Mouse (Mus musculus): ENCODE results near the gene Rbm15b. TPM values are rescaled to one million over a fixed set of nuclear protein-coding genes. Genes with fewer than 3 reads are reported as not detected.

Rbm15b gene
- polyA plus RNA-seq, 1 experiment, result 10.5 TPM

DNA sequence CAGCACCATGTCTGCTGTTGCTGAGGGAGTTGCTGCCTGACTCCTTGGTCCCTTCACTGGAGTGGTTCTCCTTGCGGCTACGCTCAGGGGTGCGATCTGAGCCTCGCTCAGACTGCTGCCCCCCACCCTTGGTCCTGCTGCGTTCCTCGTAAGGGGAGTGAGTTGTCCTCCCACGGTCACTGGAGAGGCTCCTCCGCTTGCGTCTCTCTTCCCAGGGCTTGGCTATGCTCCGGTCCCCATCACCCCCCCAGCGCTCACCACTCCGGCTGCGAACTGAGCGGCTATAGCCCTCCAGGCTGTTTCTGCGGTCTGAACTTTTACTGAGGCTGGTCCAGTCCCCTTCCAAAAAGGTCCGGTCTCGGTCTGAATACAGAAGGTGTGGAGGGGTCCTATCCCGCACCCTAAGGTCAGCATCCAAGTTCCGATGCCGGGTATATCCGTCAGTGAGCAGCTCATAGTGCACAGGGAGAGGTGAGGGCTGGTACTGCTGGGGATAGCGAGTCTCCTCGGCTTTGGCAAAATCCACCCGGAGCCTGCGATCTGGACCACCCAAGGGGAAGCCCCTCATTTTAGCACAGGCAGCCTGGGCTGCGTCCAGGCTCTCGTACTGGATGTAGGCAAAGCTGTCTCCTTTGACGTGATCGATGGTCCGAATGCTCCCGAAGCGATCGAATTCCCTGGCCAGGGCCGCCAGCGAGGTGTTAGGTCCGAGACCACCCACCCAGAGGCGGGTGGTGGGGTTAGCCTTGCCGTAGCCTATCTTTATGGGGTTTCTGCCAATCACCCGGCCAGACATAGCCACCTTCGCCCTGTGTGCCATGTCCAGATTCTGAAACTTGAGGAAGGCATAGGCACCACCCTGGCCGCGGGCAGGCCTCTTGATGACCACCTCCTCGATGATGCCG lies 2.0 kb downstream of the Rbm15b start:
- H3K4me3 ChIP-seq (ENCODE audit: low read depth, low read length), result peak overlapping the region; percentile 81
- no peak for TF ChIP-seq POLR2A (IDR thresholded peaks at IDR 0.05; ENCODE audit: low read depth, low read length)
- no peak for TF ChIP-seq CTCF (IDR thresholded peaks at IDR 0.05; ENCODE audit: extremely low read depth, insufficient read length, insufficient replicate concordance, low read depth, low read length)
- H3K4me1 ChIP-seq (ENCODE audit: control insufficient read depth, insufficient read depth, insufficient read length, low read length), result peaks cover 38% of the 10 kb centered on the region
- H3K27me3 ChIP-seq (ENCODE audit: control insufficient read depth, insufficient read depth, low read length), result no peaks in the 10 kb centered on the region
- no peak overlapping the region for H3K27ac ChIP-seq (ENCODE audit: insufficient read depth, low read depth, low read length)
- WGBS, result 47% methylated on average over 44 of the region's 44 CpGs
- peaks cover 46% of the 10 kb centered on the region for H3K36me3 ChIP-seq (ENCODE audit: control insufficient read depth, insufficient read depth, low read length)

DNA sequence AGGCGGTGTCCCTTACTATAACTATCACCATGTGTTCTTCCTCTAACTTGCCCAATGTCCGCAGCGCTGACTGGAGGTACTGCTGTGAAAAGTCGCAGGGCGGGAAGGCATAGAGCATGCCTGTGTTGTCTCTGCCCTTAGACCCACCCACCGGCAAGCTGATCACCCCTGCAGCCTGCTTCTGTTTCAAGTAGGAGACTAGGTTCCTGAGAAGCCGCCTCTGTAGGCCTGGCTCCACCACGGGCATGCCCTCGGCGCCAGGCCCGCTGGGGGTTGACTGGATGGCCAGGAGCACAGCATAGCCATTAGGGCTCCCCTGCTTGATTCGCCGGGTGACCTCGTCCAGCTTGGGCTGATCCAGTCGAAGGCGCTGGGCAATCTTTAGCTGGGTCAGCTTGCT lies 2.9 kb downstream of the Rbm15b start:
- Histone ChIP-seq H3K27ac (ENCODE audit: insufficient read depth, low read depth, low read length) (no peak overlapping the region), H3K4me3 (ENCODE audit: low read depth, low read length) (peak overlapping the region; percentile 81), H3K27me3 (ENCODE audit: control insufficient read depth, insufficient read depth, low read length) (no peaks in the 10 kb centered on the region), H3K4me1 (ENCODE audit: control insufficient read depth, insufficient read depth, insufficient read length, low read length) (peaks cover 35% of the 10 kb centered on the region), H3K36me3 (ENCODE audit: control insufficient read depth, insufficient read depth, low read length) (peaks cover 43% of the 10 kb centered on the region)
- no peak for TF ChIP-seq CTCF (IDR thresholded peaks at IDR 0.05; ENCODE audit: extremely low read depth, insufficient read length, insufficient replicate concordance, low read depth, low read length)
- TF ChIP-seq POLR2A (IDR thresholded peaks at IDR 0.05; ENCODE audit: low read depth, low read length), result no peak
- 33% methylated on average over 16 of the region's 16 CpGs for WGBS

DNA sequence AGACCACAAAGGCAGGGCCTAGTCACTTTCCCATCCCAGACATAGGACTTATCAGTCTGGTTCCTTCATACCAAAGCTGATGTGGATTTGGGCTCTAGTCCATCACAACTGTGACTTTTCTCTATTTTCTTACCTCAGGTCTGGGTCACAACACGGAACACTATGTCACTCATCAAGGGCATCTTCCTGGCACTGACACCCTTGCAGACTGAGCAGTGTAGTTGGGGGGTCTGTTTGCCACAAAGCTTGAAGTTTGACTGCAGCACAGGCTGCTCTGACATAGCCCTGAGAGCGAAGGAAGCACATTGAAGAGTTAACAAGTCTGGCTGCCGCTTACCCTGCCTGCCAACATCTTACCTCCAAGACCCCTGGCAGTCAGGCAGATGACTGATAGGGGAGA lies 4.1 kb downstream of the Rbm15b start:
- TF ChIP-seq POLR2A (IDR thresholded peaks at IDR 0.05; ENCODE audit: low read depth, low read length) (no peak), CTCF (IDR thresholded peaks at IDR 0.05; ENCODE audit: extremely low read depth, insufficient read length, insufficient replicate concordance, low read depth, low read length) (no peak)
- Histone ChIP-seq H3K4me3 (ENCODE audit: low read depth, low read length) (no peak overlapping the region), H3K27ac (ENCODE audit: insufficient read depth, low read depth, low read length) (no peak overlapping the region), H3K36me3 (ENCODE audit: control insufficient read depth, insufficient read depth, low read length) (peaks cover 42% of the 10 kb centered on the region), H3K27me3 (ENCODE audit: control insufficient read depth, insufficient read depth, low read length) (no peaks in the 10 kb centered on the region), H3K4me1 (ENCODE audit: control insufficient read depth, insufficient read depth, insufficient read length, low read length) (peaks cover 28% of the 10 kb centered on the region)
- 92% methylated on average over 3 of the region's 3 CpGs for WGBS

- Histone ChIP-seq H3K4me3 (ENCODE audit: low read depth, low read length) (no peak overlapping the region), H3K36me3 (ENCODE audit: control insufficient read depth, insufficient read depth, low read length) (peaks cover 37% of the 10 kb centered on the region), H3K27me3 (ENCODE audit: control insufficient read depth, insufficient read depth, low read length) (no peaks in the 10 kb centered on the region), H3K27ac (ENCODE audit: insufficient read depth, low read depth, low read length) (no peak overlapping the region), H3K4me1 (ENCODE audit: control insufficient read depth, insufficient read depth, insufficient read length, low read length) (peaks cover 24% of the 10 kb centered on the region)
- WGBS, result 51% methylated on average over 4 of the region's 4 CpGs
- TF ChIP-seq POLR2A (IDR thresholded peaks at IDR 0.05; ENCODE audit: low read depth, low read length) (no peak), CTCF (IDR thresholded peaks at IDR 0.05; ENCODE audit: extremely low read depth, insufficient read length, insufficient replicate concordance, low read depth, low read length) (no peak)
Observed at GRCm38 (mm10) chr9:106882176-106882575, 5.1 kb downstream of the Rbm15b start.

DNA sequence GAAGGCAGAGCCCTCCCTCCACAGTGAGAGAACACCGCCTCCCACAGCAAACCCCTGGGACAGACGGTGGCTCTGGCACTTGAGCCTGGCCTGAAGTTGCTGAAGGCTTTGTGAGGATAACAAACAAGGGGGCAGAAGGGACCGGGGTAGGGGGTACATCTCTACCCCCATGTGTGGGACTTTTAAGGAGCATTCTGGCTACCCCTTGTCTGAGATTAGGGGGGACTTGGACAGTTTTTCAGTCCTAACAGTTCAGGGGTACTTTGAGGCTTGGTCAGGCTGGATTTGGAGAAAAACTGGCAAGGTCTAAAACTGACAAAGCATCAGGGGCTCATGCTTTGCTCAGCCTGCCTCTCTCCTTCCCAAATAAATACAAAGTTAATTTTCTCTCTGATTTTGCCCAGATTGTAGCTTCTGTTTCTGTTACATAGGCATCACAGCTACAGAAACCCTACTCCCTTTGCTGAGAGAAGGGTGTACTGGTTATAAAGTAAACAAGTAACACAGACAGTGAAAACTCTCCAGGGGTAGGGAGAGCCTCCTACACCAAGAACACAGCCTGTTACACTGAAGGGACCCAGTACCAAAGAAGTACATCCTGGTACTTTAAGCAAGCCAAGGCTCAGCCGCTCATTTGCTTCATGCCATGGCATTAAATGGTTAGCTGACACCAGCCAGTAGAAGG lies 6.0 kb downstream of the Rbm15b start:
- Histone ChIP-seq H3K27ac (ENCODE audit: insufficient read depth, low read depth, low read length) (no peak overlapping the region), H3K4me1 (ENCODE audit: control insufficient read depth, insufficient read depth, insufficient read length, low read length) (peaks cover 24% of the 10 kb centered on the region), H3K36me3 (ENCODE audit: control insufficient read depth, insufficient read depth, low read length) (peaks cover 43% of the 10 kb centered on the region), H3K4me3 (ENCODE audit: low read depth, low read length) (no peak overlapping the region), H3K27me3 (ENCODE audit: control insufficient read depth, insufficient read depth, low read length) (no peaks in the 10 kb centered on the region)
- 64% methylated on average over 4 of the region's 4 CpGs for WGBS
- TF ChIP-seq CTCF (IDR thresholded peaks at IDR 0.05; ENCODE audit: extremely low read depth, insufficient read length, insufficient replicate concordance, low read depth, low read length) (no peak), POLR2A (IDR thresholded peaks at IDR 0.05; ENCODE audit: low read depth, low read length) (no peak)

DNA sequence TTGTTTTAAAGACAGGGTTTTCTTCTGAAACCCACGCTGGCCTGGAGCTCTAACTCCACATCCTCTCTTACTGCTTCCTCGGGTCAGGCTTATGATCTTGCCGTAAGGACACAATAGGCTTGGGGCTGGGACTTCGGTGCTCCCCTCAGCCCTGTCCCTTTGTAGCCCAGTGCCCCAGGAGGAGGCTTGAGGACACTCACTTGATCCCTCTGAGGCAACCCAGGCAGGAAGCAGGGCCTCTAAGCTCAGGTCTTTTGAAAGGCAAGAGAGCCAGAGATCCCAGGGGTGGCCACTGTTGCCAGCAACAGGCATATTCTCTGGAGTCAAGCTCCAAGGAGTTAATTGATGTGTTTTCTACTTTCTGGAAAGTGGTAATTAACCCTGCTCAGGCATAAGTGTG lies 7.8 kb downstream of the Rbm15b start:
- H3K27ac ChIP-seq (ENCODE audit: insufficient read depth, low read depth, low read length), result no peak overlapping the region
- H3K4me1 ChIP-seq (ENCODE audit: control insufficient read depth, insufficient read depth, insufficient read length, low read length), result peaks cover 10% of the 10 kb centered on the region
- 81% methylated on average over 4 of the region's 4 CpGs for WGBS
- H3K4me3 ChIP-seq (ENCODE audit: low read depth, low read length), result no peak overlapping the region
- no peak for TF ChIP-seq POLR2A (IDR thresholded peaks at IDR 0.05; ENCODE audit: low read depth, low read length)
- TF ChIP-seq CTCF (IDR thresholded peaks at IDR 0.05; ENCODE audit: extremely low read depth, insufficient read length, insufficient replicate concordance, low read depth, low read length), result no peak
- H3K36me3 ChIP-seq (ENCODE audit: control insufficient read depth, insufficient read depth, low read length), result peaks cover 53% of the 10 kb centered on the region
- no peaks in the 10 kb centered on the region for H3K27me3 ChIP-seq (ENCODE audit: control insufficient read depth, insufficient read depth, low read length)

GRCm38 (mm10) chr9:106876666-106877065 lies 10.6 kb downstream of the Rbm15b start:
- H3K36me3 ChIP-seq (ENCODE audit: control insufficient read depth, insufficient read depth, low read length), result peaks cover 51% of the 10 kb centered on the region
- 89% methylated on average over 3 of the region's 3 CpGs for WGBS
- TF ChIP-seq CTCF (IDR thresholded peaks at IDR 0.05; ENCODE audit: extremely low read depth, insufficient read length, insufficient replicate concordance, low read depth, low read length) (no peak), POLR2A (IDR thresholded peaks at IDR 0.05; ENCODE audit: low read depth, low read length) (no peak)

More at GRCm38 (mm10) chr9:106876666-106877065, 10.6 kb downstream of the Rbm15b start:
- Histone ChIP-seq H3K27me3 (ENCODE audit: control insufficient read depth, insufficient read depth, low read length) (no peaks in the 10 kb centered on the region), H3K4me3 (ENCODE audit: low read depth, low read length) (no peak overlapping the region), H3K4me1 (ENCODE audit: control insufficient read depth, insufficient read depth, insufficient read length, low read length) (no peaks in the 10 kb centered on the region), H3K27ac (ENCODE audit: insufficient read depth, low read depth, low read length) (no peak overlapping the region)
